Mouse (Mus musculus): Measurements from ENCODE around the gene Mdm4.
A peak's percentile ranks its signal among the peaks of the same experiment; 100 is the strongest.
"Not testable (repeated sequence)": the region's sequence is repeated elsewhere in the genome, so short reads cannot be mapped to it uniquely, and the experiment has no call there.

The Mdm4 gene

DNA sequence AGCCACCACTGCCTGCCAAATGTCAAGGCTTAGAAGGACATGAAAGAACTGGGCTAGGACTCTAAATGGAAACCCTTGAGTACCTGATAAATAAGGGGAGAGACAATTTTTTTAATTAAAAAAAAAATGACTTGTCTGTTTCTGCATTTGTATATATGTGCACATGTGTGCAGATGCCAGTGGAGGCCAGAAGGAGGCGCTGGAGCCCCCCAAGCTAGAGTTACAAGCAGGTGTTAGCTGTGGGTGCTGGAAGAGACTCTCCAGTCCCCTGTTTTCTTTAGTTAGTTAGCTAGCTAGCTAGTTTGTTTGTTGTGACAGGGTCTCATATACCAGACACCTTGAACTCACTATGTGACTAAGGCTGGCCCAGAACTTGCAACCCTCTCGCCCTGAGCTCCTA lies 21.5 kb upstream of the Mdm4 start:
- no peak for DNase-seq (ENCODE audit: low spot score)

- no peak for DNase-seq (ENCODE audit: low spot score)
Observed at GRCm38 (mm10) chr1:133050001-133050431, 19.7 kb upstream of the Mdm4 start.

DNA sequence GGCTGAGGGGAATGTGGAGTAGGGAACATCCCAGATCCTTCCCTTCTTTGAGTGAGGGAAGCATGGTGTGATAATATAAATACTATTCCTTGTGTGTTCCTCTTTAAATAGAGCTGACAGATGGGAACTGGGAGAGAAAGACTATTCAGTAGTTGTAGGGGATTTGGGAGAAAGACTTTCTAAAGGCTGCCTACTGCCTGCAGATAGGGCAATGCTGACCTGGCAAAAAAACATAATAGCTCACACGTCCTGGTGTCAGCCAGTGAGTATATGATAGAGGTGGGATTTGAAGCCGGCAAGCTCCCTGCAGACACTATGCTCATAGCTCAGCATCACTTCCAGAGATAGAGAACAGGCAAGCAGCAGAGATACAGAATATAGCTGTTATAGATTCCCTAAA lies 18.3 kb upstream of the Mdm4 start:
- DNase-seq (ENCODE audit: low spot score): no peak

DNA sequence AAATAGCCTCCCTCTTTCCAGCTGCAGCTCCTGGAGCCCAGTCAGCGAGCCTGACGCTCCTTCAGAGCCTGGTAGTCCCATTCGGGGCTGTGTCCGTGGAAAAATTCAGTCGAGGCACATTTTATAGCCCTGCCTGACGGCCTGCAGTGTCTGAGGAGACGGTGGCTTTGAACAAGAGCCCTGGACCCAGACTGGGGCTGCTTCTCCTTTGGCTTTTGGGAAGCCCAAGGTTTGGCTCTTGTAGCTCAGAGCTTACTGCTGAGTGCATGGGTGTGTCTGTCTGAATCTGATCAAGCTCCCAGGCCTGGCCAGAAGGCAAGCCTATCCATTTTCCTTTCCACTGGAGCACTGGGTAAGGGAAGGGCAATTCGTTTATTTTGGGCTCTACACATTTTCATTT lies 17.2 kb upstream of the Mdm4 start:
- no peak for DNase-seq (ENCODE audit: low spot score)

GRCm38 (mm10) chr1:133046441-133046931 lies 16.1 kb upstream of the Mdm4 start:
- no peak for DNase-seq (ENCODE audit: low spot score)

- DNase-seq (ENCODE audit: low spot score): peak; percentile 61
Observed at GRCm38 (mm10) chr1:133045861-133046440, 15.6 kb upstream of the Mdm4 start.

GRCm38 (mm10) chr1:133045011-133045860 lies 14.9 kb upstream of the Mdm4 start, which contains the start of gene Pik3c2b:
Gene Pik3c2b (plus strand): TSS chr1:133045667.
- DNase-seq (ENCODE audit: low spot score): no peak

GRCm38 (mm10) chr1:133039505-133039949 lies 9.2 kb upstream of the Mdm4 start:
- DNase-seq (ENCODE audit: low spot score): no peak

- DNase-seq (ENCODE audit: low spot score): not testable (repeated sequence)
Observed at GRCm38 (mm10) chr1:133034682-133035081, 4.3 kb upstream of the Mdm4 start.

GRCm38 (mm10) chr1:133034091-133034460 lies 3.7 kb upstream of the Mdm4 start:
- no peak for DNase-seq (ENCODE audit: low spot score)

DNA sequence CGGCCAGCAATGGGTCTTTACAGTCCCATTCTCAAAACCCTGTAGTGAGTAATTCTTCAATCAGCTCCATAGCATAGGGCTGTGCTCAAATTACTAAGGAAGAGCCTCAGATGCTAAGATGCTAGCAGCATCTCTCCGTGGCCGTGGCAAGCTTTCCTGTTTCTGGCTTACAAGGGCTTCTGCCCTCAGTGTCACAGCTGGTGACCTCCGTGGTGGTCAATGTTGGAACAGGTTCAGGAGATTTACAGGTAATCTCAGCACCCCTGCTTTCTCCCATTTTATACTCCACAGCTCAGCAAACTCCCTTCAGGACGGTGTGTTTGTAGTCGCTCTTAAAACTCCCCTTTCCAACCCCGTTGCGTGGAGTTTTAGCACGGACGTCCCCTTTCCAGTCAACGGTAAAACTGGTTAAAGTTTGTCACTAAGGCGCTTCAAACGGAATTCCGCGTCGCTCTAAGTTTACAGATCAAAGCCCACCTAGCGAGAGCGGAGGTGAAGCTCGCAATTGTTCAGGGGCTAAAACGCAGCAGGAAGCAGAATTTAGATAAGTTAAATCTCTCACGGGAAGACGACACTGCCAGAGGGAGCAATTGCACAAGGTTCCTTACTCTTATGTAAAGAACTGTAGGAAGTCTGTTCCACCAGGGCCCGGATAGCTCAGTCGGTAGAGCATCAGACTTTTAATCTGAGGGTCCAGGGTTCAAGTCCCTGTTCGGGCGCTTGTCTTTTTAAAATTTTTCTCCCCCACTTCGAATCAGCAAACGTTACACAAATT lies 3.1 kb upstream of the Mdm4 start:
- DNase-seq (ENCODE audit: low spot score): no peak

- no peak for DNase-seq (ENCODE audit: low spot score)
Observed at GRCm38 (mm10) chr1:133032981-133033315, 2.6 kb upstream of the Mdm4 start.

DNA sequence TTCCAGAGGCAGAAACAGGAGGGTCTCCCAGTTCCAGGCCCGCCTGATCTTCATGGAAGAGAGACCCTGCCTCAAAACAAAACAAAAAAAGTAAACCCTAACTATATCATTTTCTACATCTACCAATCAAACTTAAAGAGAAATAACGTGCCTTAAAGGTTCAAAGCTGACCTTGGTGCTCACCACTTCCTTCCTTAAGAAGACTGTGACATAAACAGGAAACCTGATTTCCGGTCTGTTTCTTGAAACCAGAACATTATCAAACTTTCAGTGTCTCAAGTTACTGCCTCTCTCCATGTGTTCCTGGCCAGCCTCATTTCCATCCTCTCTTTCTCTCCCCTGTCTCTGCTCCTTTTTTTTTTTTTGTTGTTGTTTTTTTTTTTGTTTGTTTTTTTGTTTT lies 617 bp downstream of the Mdm4 start:
- no peak for DNase-seq (ENCODE audit: low spot score)

DNA sequence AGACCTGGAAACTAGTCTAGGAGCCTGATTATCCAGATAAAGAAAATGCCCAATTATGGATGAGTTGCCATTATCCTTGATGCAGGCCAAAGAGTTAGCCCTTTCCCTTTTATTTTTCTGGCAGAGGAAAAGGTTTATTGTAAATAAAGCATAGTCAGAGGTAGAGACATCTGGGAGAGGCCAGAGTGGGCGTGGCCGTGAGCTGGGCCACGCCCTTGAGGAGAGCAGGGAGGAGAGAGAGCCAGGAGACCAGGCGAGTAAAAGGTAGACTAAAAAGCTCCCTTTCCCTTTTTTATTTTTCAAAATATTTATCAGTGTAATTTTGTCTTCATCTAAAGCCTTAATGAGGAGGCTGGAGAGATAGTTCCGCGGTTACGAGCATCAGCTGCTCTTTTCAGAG lies 2.4 kb downstream of the Mdm4 start:
- DNase-seq (ENCODE audit: low spot score): no peak

GRCm38 (mm10) chr1:133027126-133027525 lies 3.2 kb downstream of the Mdm4 start:
- DNase-seq (ENCODE audit: low spot score): no peak

DNA sequence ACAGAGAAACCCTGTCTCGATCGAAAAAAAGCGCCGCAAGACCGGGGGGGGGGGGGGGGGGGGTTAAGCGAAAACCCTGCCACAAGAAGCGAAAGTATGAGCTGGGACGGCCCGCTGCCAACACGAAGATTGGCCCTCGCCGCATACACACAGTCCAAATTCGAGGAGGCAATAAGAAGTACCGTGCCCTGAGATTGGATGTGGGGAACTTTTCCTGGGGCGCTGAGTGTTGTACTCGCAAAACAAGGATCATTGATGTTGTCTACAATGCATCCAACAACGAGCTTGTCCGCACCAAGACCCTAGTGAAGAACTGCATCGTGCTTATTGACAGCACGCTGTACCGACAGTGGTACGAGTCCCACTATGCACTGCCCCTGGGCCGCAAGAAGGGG lies 4.6 kb downstream of the Mdm4 start:
- DNase-seq (ENCODE audit: low spot score): not testable (repeated sequence)

DNA sequence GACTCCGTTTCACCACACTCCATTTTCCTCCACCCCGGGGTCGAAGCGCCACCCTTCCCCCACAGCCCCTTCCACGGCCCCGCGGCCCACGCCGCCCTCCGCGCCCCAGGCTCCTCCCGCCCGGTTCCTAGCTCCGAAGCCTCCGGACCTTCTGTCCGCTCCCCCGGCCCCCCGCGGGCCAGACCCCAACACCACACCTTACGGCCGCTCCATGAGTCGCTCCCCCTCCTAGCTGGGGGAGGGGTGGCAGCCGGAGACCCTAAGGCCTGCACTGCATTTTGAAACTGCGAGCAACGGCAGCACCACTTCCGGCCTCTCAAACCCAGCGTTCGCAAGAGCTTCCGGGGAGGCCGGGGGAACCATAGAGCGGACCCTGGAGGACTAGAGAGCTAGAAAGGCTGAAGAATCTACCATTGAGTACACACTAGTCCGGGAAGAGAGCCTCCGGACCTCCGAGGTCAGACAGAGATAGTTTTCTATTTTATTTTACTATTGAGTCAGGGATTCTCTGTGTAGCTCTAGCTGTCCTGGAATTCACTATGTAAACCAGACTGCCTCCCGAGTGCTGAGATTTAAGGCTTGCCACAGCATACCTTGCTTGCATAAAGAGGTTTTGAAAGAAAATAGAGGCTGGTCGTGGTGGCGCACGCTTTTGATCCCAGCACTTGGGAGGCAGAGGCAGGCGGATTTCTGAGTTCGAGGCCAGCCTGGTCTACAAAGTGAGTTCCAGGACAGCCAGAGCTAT lies 5.1 kb downstream of the Mdm4 start:
- DNase-seq (ENCODE audit: low spot score): peak; percentile 63

GRCm38 (mm10) chr1:133024426-133024825 lies 5.9 kb downstream of the Mdm4 start:
- no peak for DNase-seq (ENCODE audit: low spot score)

DNA sequence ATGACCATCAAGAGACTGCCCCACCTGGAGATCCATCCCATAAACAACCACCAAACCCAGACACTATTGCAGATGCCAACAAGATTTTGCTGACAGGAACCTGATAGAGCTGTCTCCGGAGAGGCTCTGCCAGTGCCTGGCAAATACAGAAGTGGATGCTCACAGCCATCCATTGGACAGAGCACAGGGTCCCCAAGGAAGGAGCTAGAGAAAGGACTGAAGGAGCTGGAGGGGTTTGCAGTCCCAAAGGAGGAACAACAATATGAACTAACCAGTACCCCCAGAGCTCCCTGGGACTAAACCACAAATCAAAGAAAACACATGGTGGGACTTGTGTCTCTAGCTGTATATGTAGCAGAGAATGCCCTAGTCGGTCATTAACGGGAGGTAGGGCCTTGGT lies 6.6 kb downstream of the Mdm4 start:
- not testable (repeated sequence) for DNase-seq (ENCODE audit: low spot score)

- DNase-seq (ENCODE audit: low spot score): not testable (repeated sequence)
Observed at GRCm38 (mm10) chr1:133021971-133022370, 8.4 kb downstream of the Mdm4 start.

DNA sequence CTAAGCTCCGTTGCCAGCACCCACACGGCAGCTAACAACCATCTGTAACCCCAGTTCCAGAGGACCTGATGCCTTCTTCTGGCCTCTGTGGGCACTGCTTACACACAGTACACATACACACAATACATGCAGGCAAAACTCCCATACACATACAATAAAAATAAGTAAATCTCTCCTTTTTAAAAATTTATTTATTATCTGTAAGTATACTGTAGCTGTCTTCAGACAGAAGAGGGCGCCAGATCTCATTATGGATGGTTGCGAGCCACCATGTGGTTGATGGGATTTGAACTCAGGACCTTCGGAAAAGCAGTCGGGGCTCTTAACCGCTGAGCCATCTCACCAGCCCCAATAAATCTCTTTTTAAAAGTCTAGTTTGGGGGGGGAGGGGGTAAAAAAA lies 9.0 kb downstream of the Mdm4 start:
- DNase-seq (ENCODE audit: low spot score): no peak

Data from ovary, postnatal 10 days (tissue).